Mouse (Mus musculus): ENCODE measurements at regions not wholly inside any gene's neighbourhood (a gene's known extent, or its start where the extent isn't known, plus 50 kb on each side); places are given as distances from the start of the nearest gene placed in this dataset.
"Not testable (repeated sequence)": the region's sequence is repeated elsewhere in the genome, so short reads cannot be mapped to it uniquely, and the experiment has no call there.

DNA sequence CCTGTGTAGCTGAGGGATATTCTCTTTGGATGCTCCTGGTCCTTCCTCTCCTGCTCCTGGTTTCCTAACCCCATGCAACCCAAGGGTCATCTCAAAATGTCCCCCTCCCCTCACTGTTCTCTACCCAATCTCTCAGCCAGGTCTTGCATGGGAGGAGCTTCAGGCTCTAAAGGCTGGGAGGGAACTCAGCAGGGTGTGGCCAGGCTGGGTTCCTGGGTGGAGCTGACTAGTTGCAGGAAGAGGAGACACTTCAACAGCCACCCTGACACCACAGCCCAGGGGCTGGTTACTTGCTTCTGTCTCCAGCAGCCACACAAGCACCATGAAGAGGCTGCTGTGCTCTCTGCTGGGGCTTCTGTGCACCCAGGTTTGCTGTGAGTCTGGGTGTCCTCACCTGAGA is 757.9 kb upstream of the Olfr1507 start:
- TF ChIP-seq CTCF (IDR thresholded peaks at IDR 0.05; ENCODE audit: control insufficient read depth, insufficient read depth, insufficient replicate concordance, low read depth, low read length); POLR2A (IDR thresholded peaks at IDR 0.05; ENCODE audit: control insufficient read depth, low read depth, low read length): not testable (repeated sequence)

Measured in testis, adult 2 months (tissue).